ENCODE assay signal across 8 mouse cellular contexts in genomic region chr7:133121080-133121607, GRCm38 (mm10). TPM values are rescaled to one million over a fixed set of nuclear protein-coding genes. Genes with fewer than 3 reads are reported as not detected.
DNase-seq lines count a peak whose midpoint lies in the region; ATAC-seq and TF ChIP-seq lines count a peak whose summit lies in the region.

No protein-coding gene starts in this region.

- no peaks in the 10 kb centered on the region for H3K36me3 ChIP-seq in kidney, embryonic 14.5 days (ENCODE audit: control insufficient read depth, insufficient read depth, low read length)
- H3K36me3 ChIP-seq in hindbrain, embryonic 11.5 days (ENCODE audit: control insufficient read depth, insufficient read depth, low read length) = no peaks in the 10 kb centered on the region
- no peaks in the 10 kb centered on the region for H3K36me3 ChIP-seq in midbrain, embryonic 12.5 days

- peak overlapping the region; percentile 94 for H3K4me2 ChIP-seq in kidney, embryonic 14.5 days (replicated peaks; ENCODE audit: low read depth, low read length)
- H3K4me2 ChIP-seq in hindbrain, embryonic 11.5 days (replicated peaks; ENCODE audit: low read depth, low read length) = peak overlapping the region; percentile 98
- peak overlapping the region; percentile 97 for H3K4me2 ChIP-seq in midbrain, embryonic 12.5 days (replicated peaks)

- TF ChIP-seq CTCF in bone marrow, adult 2 months (IDR thresholded peaks at IDR 0.05; ENCODE audit: control insufficient read depth, insufficient read depth, low read length) = no peak

- TF ChIP-seq POLR2A in bone marrow, adult 2 months (IDR thresholded peaks at IDR 0.05; ENCODE audit: borderline replicate concordance, control insufficient read depth, low read depth, low read length) = no peak

- under 1% methylated on average over 14 of the region's 14 CpGs for WGBS in kidney, embryonic 14.5 days
- 24% methylated on average over 14 of the region's 14 CpGs for WGBS in bone marrow, adult 2 months
- WGBS in hindbrain, embryonic 11.5 days = under 1% methylated on average over 14 of the region's 14 CpGs
- WGBS in midbrain, embryonic 12.5 days = under 1% methylated on average over 14 of the region's 14 CpGs

- H3K4me1 ChIP-seq in kidney, embryonic 14.5 days (ENCODE audit: control insufficient read depth, insufficient read depth, low read length) = peaks cover 52% of the 10 kb centered on the region
- no peaks in the 10 kb centered on the region for H3K4me1 ChIP-seq in bone marrow, adult 2 months (ENCODE audit: control insufficient read depth, insufficient read depth, low read length)
- peaks cover 13% of the 10 kb centered on the region for H3K4me1 ChIP-seq in hindbrain, embryonic 11.5 days (replicated peaks; ENCODE audit: control insufficient read depth, insufficient read depth, low read length)
- H3K4me1 ChIP-seq in midbrain, embryonic 12.5 days = peaks cover 51% of the 10 kb centered on the region

- ATAC-seq in kidney, embryonic 14.5 days (ENCODE audit: low FRiP score, low TSS enrichment) = no peak
- no peak for ATAC-seq in hindbrain, embryonic 11.5 days (ENCODE audit: low FRiP score)
- ATAC-seq in midbrain, embryonic 12.5 days (ENCODE audit: low FRiP score, low read depth) = no peak

- no peaks in the 10 kb centered on the region for H3K9me3 ChIP-seq in kidney, embryonic 14.5 days (ENCODE audit: control insufficient read depth, low read length)
- no peaks in the 10 kb centered on the region for H3K9me3 ChIP-seq in hindbrain, embryonic 11.5 days (ENCODE audit: control insufficient read depth, low read length)
- no peaks in the 10 kb centered on the region for H3K9me3 ChIP-seq in midbrain, embryonic 12.5 days

- DNase-seq in kidney, adult 18-20 months = no peak
- DNase-seq in hindbrain, embryonic 11.5 days (ENCODE audit: low spot score) = no peak
- DNase-seq in urinary bladder, adult 18-20 months (ENCODE audit: low spot score in 2 of 2) = no peak
- no peak for DNase-seq in gastrocnemius, adult 18-20 months (ENCODE audit: low spot score)
- no peak for DNase-seq in right cerebral cortex, postnatal 36 days (ENCODE audit: low spot score in 2 of 2)

- H3K4me3 ChIP-seq in kidney, embryonic 14.5 days (ENCODE audit: low read length) = peak overlapping the region; percentile 97
- peak overlapping the region; percentile 65 for H3K4me3 ChIP-seq in bone marrow, adult 2 months (replicated peaks; ENCODE audit: control insufficient read depth, low read depth, low read length)
- H3K4me3 ChIP-seq in hindbrain, embryonic 11.5 days (ENCODE audit: low read depth, low read length) = peak overlapping the region; percentile 95
- H3K4me3 ChIP-seq in midbrain, embryonic 12.5 days = peak overlapping the region; percentile 95

- peak overlapping the region; percentile 96 for H3K9ac ChIP-seq in kidney, embryonic 14.5 days (ENCODE audit: low read depth, low read length)
- peak overlapping the region; percentile 99 for H3K9ac ChIP-seq in hindbrain, embryonic 11.5 days (ENCODE audit: low read depth, low read length)
- H3K9ac ChIP-seq in midbrain, embryonic 12.5 days (replicated peaks) = peak overlapping the region; percentile 98

- H3K27ac ChIP-seq in kidney, embryonic 14.5 days (ENCODE audit: low read depth, low read length) = peak overlapping the region; percentile 100
- H3K27ac ChIP-seq in bone marrow, adult 2 months (ENCODE audit: control insufficient read depth, insufficient read depth, low read depth, low read length, poor library complexity) = peak overlapping the region; percentile 85
- peak overlapping the region; percentile 100 for H3K27ac ChIP-seq in hindbrain, embryonic 11.5 days (ENCODE audit: low read depth, low read length)
- peak overlapping the region; percentile 100 for H3K27ac ChIP-seq in midbrain, embryonic 12.5 days (replicated peaks)

- no peaks in the 10 kb centered on the region for H3K27me3 ChIP-seq in kidney, embryonic 14.5 days (ENCODE audit: control insufficient read depth, insufficient read depth, low read length)
- H3K27me3 ChIP-seq in hindbrain, embryonic 11.5 days (ENCODE audit: control insufficient read depth, insufficient read depth, low read length) = no peaks in the 10 kb centered on the region
- peaks cover 22% of the 10 kb centered on the region for H3K27me3 ChIP-seq in midbrain, embryonic 12.5 days

RNA-seq across cellular contexts. Expression of gene Fgfr2, which starts 2.0 kb away (rescaled TPM):
- 62.8 and 133 TPM in 2 replicates for polyA plus RNA-seq in kidney, embryonic 14.5 days (2014; fragmentation: Nextera tagmentation; extraction: Ambion mirVana)
- 8.2 and 9.0 TPM in 2 replicates for polyA plus RNA-seq in bone marrow, adult 2 months (2011; ENCODE audit: insufficient read depth, insufficient read length, low replicate concordance, missing spikeins)
- polyA plus RNA-seq in hindbrain, embryonic 11.5 days (2014; fragmentation: Nextera tagmentation; extraction: Ambion mirVana) = 71.3 and 80.6 TPM in 2 replicates
- polyA plus RNA-seq in midbrain, embryonic 12.5 days (2016; fragmentation: Nextera tagmentation; extraction: Ambion mirVana) = 96.5 and 98.9 TPM in 2 replicates
- under 1 TPM; 0.43 to 0.88 TPM for total RNA-seq in gastrocnemius, adult 18-20 months (2021)

RNA-seq across cellular contexts. Expression of gene Ctbp2, which starts 3.0 kb away (rescaled TPM):
- 132 and 157 TPM in 2 replicates for polyA plus RNA-seq in kidney, embryonic 14.5 days (2014; fragmentation: Nextera tagmentation; extraction: Ambion mirVana)
- 1.9 and 33.5 TPM in 2 replicates for polyA plus RNA-seq in bone marrow, adult 2 months (2011; ENCODE audit: insufficient read depth, insufficient read length, low replicate concordance, missing spikeins)
- polyA plus RNA-seq in hindbrain, embryonic 11.5 days (2014; fragmentation: Nextera tagmentation; extraction: Ambion mirVana) = 132 and 134 TPM in 2 replicates
- 111 and 118 TPM in 2 replicates for polyA plus RNA-seq in midbrain, embryonic 12.5 days (2016; fragmentation: Nextera tagmentation; extraction: Ambion mirVana)
- 10 to 100 TPM; 17.7 to 21.8 TPM for total RNA-seq in gastrocnemius, adult 18-20 months (2021)
